Mouse (Mus musculus): ENCODE results near the gene Ly6g5c.

DNA sequence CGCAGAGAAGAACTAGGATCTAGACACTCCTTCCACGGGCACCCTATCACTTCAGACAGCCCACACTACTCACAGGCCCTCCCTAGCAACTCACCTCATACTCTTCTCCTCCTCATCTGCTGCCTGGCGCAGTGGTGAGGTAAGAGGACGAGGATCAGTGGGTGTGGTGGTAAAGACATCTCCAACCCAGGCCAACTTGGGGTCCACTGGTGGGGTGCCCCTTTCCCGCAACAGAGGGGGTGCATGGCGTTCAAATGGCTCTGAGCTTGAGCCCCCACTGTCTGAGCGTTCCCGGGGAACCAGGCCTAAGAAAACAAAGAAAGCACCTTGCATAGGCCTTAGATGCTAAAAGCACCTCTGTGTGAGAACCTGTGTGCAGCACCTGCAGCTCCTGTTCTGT lies 49.2 kb downstream of the Ly6g5c start:
- TF ChIP-seq CTCF (IDR thresholded peaks at IDR 0.05; ENCODE audit: low read depth, low read length), result no peak
- no peak for TF ChIP-seq POLR2A (IDR thresholded peaks at IDR 0.05; ENCODE audit: borderline replicate concordance, low read depth, low read length)
